Mouse (Mus musculus) adrenal gland, postnatal 10 days (tissue): ENCODE measurements at regions not wholly inside any gene's neighbourhood (a gene's known extent, or its start where the extent isn't known, plus 50 kb on each side); places are given as distances from the start of the nearest gene placed in this dataset.
"Not testable (repeated sequence)": the region's sequence is repeated elsewhere in the genome, so short reads cannot be mapped to it uniquely, and the experiment has no call there.

Experiments used
- DNase-seq: peaks from one replicate; pipeline ENCODE4 v3.0.0; 2021; ENCODE audit warnings: mixed read lengths

DNA sequence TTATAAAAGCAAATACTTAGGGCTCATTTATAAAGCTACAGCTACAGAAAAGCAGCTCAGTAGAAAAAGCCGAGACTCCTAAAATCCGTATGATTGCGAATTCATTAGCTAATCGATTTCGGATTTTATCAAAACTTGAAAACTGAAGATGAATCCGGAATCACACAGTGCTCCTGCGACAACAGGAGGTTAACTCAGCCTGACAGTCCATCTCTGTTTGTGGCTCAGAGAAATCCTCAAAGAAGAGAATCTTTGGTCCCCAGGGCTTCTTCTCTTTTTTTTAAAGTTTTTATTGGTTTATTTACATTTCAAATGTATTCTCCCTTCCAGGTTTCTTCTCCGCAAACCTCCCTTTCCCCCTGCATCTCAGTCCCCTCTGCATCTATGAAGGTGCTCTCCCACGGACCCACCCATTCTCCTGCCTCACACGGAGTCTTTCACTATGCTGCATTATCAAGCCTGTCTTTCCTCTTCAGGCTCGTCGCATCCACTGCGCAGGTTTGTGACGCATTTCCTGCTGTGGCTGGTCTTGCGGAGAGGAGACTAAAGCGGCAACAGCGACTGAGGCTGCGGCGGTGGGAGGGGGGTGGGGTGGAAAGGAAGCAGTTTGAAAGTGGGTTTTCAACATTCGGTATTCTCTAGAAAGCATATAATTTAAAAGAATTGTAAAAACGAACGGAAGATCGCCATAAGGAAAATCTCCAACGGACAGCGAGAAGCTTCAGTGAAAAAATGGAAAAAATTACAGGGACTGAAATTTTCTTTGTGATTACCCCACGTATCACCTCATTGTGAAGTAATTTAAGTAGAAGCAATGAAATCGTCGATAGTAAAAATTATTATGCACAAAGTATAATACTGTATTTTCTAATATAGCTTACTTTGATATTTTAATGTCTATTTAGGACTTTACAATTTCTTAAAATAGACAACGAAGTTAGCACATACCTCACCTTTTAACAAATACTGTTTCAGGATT lies 482.5 kb upstream of the Snrpn start:
- peak; percentile 48 for DNase-seq

DNA sequence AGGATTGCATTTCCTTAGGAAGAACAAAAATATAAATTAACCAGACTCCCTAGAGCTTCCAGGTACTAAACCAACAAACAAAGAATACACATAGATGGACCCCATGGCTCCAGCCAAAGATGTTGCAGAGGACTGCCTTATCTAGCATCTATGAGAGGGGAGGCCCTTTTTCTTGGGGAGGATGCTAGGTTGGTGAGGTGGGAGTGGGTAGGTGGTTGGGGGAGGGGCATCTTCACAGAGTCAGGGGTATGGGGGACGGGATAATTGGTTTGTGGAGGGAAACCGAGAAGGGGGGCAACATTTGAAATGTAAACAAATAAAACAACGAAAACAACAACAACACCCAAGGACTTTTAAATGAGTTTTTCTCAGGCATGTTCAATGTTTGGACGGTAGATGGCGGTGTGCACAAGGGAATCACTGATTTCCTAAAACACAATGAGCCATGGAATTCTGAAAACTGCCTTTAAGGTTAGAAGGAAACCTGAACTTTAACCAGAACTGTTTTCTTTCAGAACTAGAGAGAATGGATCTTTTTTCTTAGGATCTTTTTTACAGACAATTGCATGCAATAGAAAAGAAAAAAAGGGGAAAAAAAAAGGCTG lies 477.2 kb upstream of the Snrpn start:
- DNase-seq: not testable (repeated sequence)
